Mouse (Mus musculus) heart, postnatal 10 days (tissue): ENCODE measurements around the gene Slc1a2. TPM values are rescaled to one million over a fixed set of nuclear protein-coding genes. Genes with fewer than 3 reads are reported as not detected.
A peak's percentile ranks its signal among the peaks of the same experiment; 100 is the strongest.

Experiments used
- DNase-seq, 2 experiments: peaks; one replicate each; pipeline ENCODE4 v3.0.0; 2021
- intact Hi-C: fragments of 180-260 bp; cut with DNase I; formaldehyde crosslinking; loops from one replicate; pipeline ENCODE4 v1.15.1; 2025
- total RNA-seq, 2 experiments: library from RNA; stranded (reverse); gene quantifications; 2 replicates each; pipeline ENCODE4 v1.2.3; 2021

Slc1a2 gene
- total RNA-seq, 2 experiments from 2014 or later, result 0.20 to 0.26 TPM

DNA sequence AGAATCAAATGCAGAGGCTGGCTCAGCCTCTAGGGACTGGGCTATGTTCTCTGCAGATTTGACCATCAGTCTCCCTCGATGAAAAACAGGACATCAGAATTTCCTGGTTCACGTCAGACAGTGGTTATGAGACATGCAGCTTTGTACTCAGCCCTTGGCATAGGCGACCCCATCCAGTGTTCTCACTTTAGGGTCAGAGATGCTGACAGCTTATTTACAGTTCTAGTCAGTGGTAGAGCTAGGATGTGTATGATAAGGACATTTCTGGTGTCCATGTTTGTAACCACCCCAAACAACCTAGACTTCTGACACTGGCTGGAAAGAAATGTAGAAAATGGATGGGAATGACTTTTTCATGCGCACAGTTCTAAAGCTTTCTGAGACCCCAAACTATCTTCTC lies 53.6 kb downstream of the Slc1a2 start:
- intact Hi-C loops, result no loop called here
- DNase-seq, result no peak

- DNase-seq, result no peak
- intact Hi-C loops, result no loop called here
These were observed 54.5 kb downstream of the Slc1a2 start for GRCm38 (mm10) chr2:102712678-102713628.

DNA sequence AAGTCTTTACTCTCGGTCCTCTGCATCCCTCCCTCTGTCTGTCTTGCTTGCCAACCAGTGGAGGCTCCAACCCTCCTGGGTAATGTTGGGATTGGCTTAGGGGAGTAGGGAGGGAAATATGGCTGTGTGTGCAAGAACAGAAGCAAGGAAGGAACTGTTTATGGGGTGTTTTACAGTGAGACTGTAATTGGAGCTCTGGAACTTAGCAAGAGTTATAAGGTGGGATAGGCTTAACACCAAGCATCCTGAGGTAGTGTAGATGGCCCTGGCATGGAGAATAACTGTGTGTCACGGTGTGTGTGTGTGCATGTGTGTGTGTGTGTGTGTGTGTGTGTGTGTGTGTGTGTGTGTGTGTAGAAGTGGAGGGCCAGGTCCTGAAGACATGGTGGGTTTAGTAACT lies 55.9 kb downstream of the Slc1a2 start:
- intact Hi-C loops, result no loop called here
- no peak for DNase-seq

- intact Hi-C loops, result no loop called here
- DNase-seq, result no peak
These were observed 57.3 kb downstream of the Slc1a2 start for GRCm38 (mm10) chr2:102715754-102716153.

- intact Hi-C loops, result no loop called here
- DNase-seq, result no peak
These were observed 63.4 kb downstream of the Slc1a2 start for GRCm38 (mm10) chr2:102721859-102722258.

- intact Hi-C loops, result no loop called here
- no peak for DNase-seq
These were observed 66.6 kb downstream of the Slc1a2 start for GRCm38 (mm10) chr2:102725054-102725453.

- DNase-seq, result no peak
- intact Hi-C loops, result no loop called here
These were observed 71.9 kb downstream of the Slc1a2 start for GRCm38 (mm10) chr2:102730386-102730785.

- no peak for DNase-seq
- intact Hi-C loops, result no loop called here
These were observed 72.3 kb downstream of the Slc1a2 start for GRCm38 (mm10) chr2:102730788-102731187.

DNA sequence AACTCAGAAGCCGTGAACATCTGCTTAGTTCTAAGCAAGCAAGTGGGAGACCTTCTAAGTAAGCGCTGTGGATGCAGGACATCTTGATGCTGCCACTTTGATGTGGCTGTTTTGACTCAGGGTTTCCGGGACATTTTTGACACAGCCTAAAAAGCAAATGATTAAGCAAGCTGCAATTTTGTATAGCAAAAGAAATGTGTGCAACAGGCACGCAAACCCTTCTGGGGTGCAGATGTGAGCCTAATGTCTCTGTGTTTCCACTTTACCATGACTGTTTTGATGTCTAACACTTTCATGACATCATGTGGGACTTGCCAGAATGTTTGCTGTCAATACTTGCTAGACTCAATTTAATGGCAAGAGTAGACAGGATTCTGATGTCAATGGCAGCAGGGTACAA lies 74.7 kb downstream of the Slc1a2 start:
- intact Hi-C loops, result no loop called here
- no peak for DNase-seq

DNA sequence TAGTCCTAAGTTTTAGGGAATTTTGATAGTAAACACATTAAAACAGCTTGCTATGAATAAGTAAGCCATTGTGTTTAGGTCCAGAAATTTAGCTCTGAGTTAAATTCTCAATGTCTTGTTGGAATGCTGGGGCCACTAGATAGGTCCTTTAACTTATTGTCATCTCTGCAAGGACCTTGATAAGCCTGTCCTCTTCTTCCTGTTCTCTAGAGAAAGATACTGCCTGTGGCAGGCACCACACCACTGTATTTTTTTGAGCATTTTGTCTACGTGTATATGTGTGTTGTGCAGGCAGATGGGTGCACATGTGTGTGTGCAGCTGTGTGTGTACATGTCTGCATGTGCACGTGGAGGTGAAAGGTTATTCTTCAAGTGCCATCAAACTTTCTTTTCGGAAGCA lies 75.6 kb downstream of the Slc1a2 start:
- DNase-seq, result no peak
- intact Hi-C loops, result no loop called here

- no peak for DNase-seq
- intact Hi-C loops, result no loop called here
These were observed 76.6 kb downstream of the Slc1a2 start for GRCm38 (mm10) chr2:102735031-102735430.

DNA sequence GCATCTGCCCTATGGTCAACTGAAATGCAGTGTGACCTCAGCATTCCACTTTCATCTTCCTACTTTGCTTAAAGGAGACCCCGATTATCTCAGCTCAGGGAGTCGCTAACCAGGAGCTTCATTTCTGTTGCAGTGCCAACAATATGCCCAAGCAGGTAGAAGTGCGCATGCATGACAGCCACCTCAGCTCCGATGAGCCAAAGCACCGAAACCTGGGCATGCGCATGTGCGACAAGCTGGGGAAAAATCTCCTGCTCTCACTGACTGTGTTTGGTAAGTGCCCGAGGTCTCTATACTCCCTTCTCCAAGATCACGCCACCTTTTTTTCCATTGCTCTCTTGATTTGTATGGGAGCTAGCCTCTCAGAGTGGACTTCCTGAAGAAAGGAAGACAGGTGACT lies 77.4 kb downstream of the Slc1a2 start:
- intact Hi-C loops, result no loop called here
- DNase-seq, result no peak

DNA sequence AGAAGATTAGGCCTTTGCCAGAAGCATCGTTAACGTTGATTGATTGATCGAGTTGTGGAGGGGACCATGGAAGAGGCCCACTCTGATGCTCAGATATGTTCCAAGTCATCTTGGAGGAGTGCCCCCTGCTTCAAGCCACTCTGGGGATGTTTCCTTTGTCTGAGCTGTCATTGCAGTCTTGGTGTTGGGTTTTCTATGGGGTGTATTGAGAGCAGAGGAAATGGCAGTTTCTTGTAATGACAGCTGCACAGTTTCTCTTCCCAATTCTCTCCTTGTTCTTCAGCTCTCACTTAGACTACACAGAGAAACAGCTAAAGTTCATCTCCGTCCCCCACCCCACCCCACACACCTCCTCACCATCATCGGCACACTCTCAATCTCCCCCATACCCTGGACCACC lies 78.0 kb downstream of the Slc1a2 start:
- intact Hi-C loops, result no loop called here
- no peak for DNase-seq

DNA sequence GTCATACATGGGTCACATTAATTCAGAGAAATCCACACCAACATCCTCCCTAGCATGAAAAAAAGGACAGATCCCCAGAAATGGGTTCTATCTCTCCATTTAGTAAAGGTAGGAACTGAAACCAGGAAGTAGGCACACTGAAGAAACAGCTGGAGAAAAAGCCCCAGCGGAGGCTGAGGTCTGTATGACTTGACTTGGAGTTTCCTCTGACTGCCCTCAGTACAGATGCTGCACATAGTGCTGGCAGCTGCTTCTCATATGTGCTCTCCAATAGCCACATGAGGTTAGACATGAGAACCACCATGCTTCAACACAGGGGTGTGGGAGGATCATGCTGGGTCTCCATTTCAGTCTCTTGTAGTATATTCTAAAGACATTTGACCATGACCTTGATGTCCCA lies 80.4 kb downstream of the Slc1a2 start:
- no peak for DNase-seq
- intact Hi-C loops, result no loop called here

GRCm38 (mm10) chr2:102742685-102743084 lies 84.2 kb downstream of the Slc1a2 start:
- intact Hi-C loops, result no loop called here
- DNase-seq, result no peak

DNA sequence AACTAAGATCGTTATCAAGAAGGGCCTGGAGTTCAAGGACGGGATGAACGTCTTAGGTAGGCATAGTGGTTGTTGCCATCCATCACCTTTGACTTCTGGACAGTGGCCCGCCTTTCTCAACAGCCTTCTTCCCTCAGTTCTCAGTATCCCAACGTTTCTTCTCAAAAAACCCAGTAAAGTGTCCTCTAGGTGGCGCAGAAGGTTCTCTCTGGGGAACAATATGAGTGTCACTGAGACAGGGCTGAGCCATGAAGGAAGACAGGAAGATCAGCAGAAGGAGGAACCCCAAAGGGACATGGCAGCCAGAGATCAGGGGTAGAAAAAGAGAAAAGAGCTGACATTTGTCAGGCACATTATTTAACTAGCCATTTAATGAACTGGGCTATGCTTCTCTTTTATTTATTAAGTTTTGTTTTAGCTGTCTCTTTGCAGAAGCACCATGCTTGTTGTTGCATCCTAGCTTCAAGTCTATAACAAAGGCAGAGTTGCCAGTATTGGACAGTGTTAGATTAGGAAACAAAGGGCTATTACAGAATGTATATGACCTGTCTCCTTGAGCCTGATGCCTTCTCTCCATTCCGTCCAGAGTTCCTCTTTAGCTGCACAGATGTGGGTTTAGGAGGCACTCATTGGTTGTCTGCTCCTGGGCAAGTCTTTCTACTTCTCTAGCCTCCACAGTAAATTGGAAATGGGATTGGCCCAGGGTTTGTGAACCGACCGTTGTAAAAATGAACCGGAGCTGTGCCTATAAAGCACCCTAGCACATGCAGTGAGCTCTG lies 85.6 kb downstream of the Slc1a2 start:
- intact Hi-C loops, result loop anchor here (2.0 kb wide), 2 partner anchors 61 to 275 kb away; no protein-coding TSS in a partner anchor
- peak; percentile 54 to 66 for DNase-seq

GRCm38 (mm10) chr2:102745259-102745906 lies 86.9 kb downstream of the Slc1a2 start:
- peak; percentile 79 to 81 for DNase-seq
- intact Hi-C loops, result loop anchor here (2.0 to 5.0 kb wide), 3 partner anchors 59 to 317 kb away; no protein-coding TSS in a partner anchor

DNA sequence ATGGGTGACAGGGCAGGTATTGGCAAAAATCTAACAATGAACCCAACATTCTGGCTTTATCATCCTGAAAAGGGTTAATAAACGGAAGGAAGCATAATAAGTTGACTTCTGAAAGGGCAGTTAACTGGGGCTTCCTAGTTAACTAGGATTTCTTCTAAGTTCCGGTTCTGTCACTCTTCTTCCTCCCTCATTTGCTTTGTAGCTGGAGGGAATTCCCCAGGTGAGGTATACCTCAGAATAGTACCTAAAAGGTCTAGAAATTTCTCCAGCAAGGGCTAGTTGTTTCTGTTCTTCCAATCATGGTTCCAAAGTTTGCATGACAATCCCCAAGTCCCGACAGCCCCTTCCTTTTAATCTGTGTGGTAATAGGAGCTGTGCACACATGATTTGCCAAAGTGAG lies 89.3 kb downstream of the Slc1a2 start:
- no peak for DNase-seq
- intact Hi-C loops, result loop anchor here (5.0 kb wide), 1 partner anchor 315 kb away; no protein-coding TSS in a partner anchor

GRCm38 (mm10) chr2:102749926-102750325 lies 91.5 kb downstream of the Slc1a2 start:
- intact Hi-C loops, result loop anchor here (5.0 kb wide), 2 partner anchors 63 to 312 kb away; no protein-coding TSS in a partner anchor
- no peak for DNase-seq

GRCm38 (mm10) chr2:102751846-102752245 lies 93.4 kb downstream of the Slc1a2 start:
- intact Hi-C loops, result loop anchor here (5.0 kb wide), 1 partner anchor 65 kb away; no protein-coding TSS in a partner anchor
- DNase-seq, result no peak
